Mouse (Mus musculus) heart, postnatal 14 days (tissue): ENCODE results near the gene Cplane1. TPM values are rescaled to one million over a fixed set of nuclear protein-coding genes. Genes with fewer than 3 reads are reported as not detected.
A peak's percentile ranks its signal among the peaks of the same experiment; 100 is the strongest.
"Not testable (repeated sequence)": the region's sequence is repeated elsewhere in the genome, so short reads cannot be mapped to it uniquely, and the experiment has no call there.

Experiments used
- DNase-seq, 2 experiments: peaks; one replicate each; pipeline ENCODE4 v3.0.0; 2021 to 2022
- intact Hi-C: fragments of 180-260 bp; cut with DNase I; formaldehyde crosslinking; loops from one replicate; pipeline ENCODE4 v1.15.1; 2025
- long read RNA-seq, 2 experiments: library from polyadenylated mRNA; stranded (forward); transcript quantifications; one replicate each; pipeline ENCODE4 v2.0.0; 2021
- total RNA-seq, 2 experiments: library from RNA; stranded (reverse); gene quantifications; 2 replicates each; pipeline ENCODE4 v1.2.3; 2021

Cplane1 gene
- 1 to 10 TPM; 6.5 to 6.6 TPM for total RNA-seq
- long read RNA-seq, experiment 1, partial matches to known transcripts: 1 of 1 reads
- long read RNA-seq, experiment 1, other reads (novel, unspliced or antisense): 0 of 1 reads
- long read RNA-seq, experiment 2, full-length matches to known transcripts: 1 of 6 reads
- long read RNA-seq, experiment 2, partial matches to known transcripts: 4 of 6 reads
- long read RNA-seq, experiment 2, other reads (novel, unspliced or antisense): 1 of 6 reads

DNA sequence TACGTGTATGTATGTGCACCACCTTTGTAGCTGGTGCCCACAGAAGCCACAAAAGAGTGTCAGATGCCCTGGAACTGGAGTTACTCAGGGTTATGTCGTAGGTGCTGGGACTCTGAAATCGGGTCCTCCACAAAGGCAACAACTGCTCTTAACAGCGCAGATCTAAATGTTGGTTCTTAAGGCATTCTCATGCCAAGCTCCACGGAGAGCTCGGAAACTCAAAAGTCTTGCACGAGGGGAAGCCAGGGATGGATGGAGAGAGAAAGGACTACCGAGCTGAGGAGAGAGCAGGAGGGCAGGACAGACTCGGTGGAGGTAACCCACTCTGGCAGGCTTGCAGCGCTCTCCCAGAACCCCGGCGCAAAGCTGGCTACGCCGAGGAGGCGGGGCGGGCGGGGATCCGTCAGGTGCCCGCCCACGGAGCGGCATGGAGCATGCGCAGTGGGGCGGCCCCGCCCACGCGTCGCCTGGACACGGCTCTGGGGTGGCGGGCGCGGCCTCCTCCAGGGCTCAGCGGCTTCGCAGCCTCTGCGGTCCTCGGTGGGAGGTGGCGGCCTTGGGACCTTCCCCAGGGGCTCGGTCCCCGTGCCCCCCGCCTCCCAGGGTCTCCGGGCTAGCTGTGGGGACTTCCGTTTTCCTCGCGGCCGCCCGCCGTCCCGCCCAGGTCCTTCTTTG is at the start of gene Cplane1:
Gene Cplane1, plus strand, starts transcription at position 516 of the 675 bp plus-strand sequence.
- intact Hi-C loops: no loop called here
- peak; percentile 98 to 99 for DNase-seq

DNA sequence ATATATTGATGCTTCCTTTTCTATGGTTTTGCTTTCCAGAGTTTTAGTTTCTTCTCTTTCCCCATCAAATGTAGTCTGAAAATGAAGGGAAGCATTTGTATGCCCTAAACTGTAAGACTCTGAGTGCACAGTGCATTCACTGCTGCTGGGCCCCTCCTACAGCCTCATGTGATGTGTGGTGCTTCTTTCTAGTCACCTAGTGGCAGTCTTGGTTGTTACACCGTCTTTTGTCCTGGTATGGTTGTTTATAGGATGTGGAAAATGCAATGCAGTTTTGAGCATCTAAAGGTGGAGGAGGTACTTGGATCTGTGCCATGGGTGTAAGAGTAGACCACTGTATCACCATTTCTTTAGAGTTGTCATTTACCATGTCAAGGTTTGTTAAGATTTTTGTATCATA is 39.6 kb upstream of the Cplane1 start:
- DNase-seq: no peak
- intact Hi-C loops: no loop called here

DNA sequence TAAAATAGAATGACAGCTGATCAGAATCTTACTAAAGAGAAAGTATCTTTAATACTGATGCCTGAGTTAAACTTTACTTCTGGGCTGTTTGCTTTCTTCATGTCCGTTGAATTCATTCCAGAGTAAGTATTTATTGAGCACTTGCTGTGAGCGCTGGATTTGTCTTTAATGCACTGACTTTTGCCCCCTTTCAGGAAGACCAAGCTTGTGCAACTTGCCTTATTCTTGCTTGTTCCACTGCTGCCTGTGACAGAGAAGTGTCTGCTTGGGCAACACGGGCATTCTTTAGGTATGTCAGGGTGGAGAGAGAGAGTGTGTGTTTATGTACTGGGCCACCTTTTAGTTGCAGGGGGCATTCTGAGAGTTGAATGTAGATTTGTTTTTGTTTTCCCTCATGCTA is 37.6 kb upstream of the Cplane1 start:
- DNase-seq: no peak
- intact Hi-C loops: no loop called here

DNA sequence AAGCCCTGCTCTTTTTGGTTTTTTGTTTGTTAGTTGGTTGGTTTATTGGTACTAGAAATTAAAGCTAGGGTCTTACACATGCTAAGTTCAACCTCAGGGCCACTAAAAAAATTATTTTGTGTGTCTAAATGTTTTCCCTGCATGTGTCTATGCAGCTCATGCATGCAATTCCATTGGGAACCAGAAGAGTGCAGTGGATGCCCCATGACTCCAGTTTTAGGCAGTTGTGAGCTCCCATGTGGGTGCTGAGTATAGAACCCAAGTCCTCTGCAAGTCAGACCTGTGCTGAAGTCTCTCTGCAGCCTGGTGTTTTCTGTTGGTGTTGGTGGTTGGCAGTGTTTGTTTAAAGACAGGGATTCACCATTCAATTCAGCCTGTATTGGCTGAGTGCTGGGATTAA is 37.1 kb upstream of the Cplane1 start:
- intact Hi-C loops: no loop called here
- no peak for DNase-seq

DNA sequence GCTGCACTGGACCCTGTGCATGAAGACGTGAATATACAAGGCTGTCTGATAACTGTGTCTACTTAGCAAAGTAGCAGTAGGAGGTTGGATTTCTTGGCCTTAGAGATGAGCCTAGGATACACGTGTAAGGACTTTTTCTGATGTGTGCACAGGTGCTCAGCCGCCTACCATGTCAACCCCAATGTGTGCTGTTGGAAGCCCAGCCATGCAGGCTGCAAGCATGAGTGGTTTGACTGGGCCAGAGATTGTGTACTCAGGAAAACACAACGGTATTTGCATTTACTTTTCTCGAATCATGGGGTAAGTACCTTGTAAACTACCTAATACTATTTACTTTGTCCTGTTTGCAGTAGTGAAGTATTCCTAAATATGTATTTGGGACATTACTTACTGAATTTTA is 33.3 kb upstream of the Cplane1 start:
- intact Hi-C loops: no loop called here

DNA sequence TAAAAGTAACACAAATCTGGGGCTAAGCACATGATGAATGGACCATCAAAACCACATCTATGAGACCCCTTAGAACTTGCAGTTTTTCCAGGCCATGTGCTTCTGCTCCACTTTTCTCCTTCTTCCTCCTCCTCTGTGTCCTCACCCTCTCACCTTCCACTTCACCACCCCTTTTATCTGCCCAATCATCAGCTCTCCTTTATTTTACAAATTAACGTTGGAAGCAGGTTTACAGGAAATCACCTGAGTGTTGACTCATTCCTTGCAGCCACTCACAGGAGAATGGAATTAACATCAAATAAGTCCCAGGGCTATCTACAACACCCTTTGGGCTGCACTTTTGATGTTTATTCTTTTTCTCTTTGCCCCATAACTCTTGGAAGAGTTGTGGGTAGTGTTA is 7.1 kb upstream of the Cplane1 start:
- no peak for DNase-seq
- intact Hi-C loops: no loop called here

More for the DNA sequence above, 33.3 kb upstream of the Cplane1 start:
- DNase-seq: no peak

DNA sequence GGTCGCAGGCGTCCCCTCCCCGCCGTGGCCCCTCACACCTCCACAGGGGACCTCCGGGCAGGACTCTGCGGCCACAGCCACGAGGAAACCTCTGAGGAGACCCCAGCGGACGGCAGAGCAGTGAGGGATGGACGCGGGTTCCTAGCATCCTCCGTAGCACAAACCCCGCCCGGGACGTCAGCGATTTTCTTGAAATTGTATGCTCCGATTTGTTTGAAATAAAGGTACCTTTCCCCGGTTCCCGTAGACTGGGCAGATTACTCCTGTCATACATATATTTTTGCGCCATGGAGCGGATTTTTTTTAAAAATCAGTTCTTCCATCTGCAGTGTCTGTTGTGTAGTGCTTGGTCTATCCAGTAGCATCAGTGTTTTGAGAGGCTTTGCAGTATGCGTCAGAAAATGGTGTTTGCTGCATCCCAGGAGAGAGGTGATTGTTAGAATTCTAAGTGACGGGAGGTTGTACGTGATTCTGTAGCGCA is 400 bp downstream of the Cplane1 start:
- DNase-seq: no peak
- intact Hi-C loops: no loop called here

DNA sequence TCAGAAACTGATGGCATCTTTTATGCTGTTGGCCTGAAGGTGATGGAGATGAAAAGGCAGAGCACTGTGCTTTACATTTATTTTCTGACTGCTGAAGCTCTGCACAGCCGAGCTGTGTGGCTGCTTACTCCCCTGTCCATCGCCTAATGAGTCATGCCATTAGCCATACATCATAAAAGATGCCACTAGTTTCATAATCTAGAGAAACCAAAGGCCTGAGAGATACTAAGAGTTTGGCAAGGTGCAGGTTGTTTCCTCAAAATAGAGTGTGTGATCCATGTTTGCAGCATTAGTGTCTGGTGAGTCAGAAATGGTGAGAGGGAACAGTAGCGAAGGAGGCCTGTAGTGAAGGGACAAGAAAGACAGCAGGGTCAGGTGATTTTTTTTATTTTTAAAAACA is 20.7 kb downstream of the Cplane1 start:
- no peak for DNase-seq
- intact Hi-C loops: no loop called here

DNA sequence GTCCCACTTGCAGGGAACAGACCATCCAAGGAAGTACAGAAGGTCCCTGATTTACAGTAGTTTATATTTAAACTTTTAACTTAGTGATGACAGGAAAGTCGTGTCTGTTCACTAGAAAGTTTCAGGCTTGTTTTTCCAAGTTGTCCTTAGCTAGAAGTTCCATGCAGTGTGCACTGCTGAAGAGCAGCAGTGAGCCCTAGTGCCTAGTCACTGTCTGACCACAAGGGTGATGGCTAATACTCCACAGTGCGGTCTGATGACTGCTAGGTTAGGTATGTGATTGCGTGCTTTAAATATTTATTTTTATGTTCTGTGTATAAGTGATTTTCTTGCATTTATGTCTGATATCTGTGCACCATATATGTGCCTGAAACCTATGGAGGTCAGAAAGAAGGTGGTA is 21.5 kb downstream of the Cplane1 start:
- intact Hi-C loops: no loop called here
- DNase-seq: no peak

DNA sequence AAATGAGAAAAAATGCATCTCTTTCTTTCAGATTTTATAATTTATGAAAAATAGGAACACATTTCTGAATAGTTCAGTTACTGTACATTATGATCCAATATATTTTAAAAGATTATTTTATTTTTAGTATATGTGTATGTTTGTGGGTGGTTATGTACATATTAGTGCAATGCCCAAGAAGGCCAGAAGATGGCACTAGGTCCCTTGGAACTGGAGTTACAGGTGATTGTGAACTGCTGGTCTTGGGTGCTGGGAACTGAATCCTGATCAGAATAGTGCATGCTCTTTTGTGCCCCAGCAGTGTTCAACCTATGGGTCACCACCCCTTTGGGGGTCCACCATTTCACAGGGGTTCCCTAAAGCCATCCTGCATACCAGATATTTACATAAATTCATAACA is 31.4 kb downstream of the Cplane1 start:
- no peak for DNase-seq
- intact Hi-C loops: no loop called here

DNA sequence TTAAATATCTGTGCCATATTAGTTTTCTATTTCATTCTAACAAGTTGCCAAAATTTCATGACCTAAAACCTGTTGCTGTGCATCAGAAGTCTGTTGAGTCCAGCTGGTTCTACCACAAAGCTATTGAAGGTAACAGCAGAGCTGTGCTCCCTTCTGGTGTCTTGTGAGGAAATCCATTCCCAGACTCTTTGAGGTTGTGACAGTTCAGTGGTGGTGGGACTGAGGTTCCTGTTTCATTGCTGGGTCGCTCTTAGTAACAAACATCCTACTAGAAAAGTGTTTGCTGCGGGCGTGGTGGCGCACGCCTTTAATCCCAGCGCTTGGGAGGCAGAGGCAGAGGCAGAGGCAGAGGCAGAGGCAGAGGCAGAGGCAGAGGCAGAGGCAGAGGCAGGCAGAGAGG is 39.5 kb downstream of the Cplane1 start:
- DNase-seq: no peak
- intact Hi-C loops: no loop called here

DNA sequence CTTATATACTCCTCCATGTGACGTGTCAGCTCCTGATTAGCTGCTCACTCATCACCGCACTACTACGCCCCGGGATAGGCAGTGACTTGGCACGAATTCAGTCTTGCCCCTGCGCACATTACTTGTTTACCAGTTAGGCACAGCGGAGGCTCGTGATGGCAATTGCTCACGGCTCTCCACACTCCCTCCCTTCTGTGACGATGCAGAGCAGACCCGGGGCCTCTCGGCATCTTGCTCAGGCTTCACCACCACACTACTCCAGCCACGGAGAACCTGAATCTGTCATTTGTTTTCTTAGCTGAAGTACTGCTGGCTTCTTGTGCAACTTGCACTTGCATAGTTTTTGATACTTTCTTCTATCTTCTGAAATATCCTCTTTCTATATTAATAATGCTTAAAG is 45.9 kb downstream of the Cplane1 start:
- DNase-seq: no peak
- intact Hi-C loops: no loop called here

DNA sequence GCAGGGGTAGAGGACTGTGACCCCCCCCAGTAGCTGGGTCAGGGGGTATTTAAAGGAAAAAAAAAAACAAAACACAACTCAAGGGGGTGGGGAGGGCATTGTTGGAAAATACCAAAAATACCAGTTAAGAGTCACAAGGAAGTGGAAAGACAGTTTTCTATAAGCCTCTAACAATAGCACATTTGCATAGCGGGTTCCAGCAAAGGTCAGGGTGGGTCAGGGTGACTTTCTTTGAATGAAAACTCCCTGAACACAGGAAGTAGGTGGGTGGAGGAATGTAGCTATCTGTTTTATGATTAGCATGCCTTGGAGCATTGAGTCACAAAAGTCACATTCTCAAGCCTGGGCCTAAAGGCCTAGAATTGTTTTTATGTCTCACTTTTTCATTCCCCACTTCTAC is 65.3 kb downstream of the Cplane1 start:
- intact Hi-C loops: not testable (repeated sequence)

DNA sequence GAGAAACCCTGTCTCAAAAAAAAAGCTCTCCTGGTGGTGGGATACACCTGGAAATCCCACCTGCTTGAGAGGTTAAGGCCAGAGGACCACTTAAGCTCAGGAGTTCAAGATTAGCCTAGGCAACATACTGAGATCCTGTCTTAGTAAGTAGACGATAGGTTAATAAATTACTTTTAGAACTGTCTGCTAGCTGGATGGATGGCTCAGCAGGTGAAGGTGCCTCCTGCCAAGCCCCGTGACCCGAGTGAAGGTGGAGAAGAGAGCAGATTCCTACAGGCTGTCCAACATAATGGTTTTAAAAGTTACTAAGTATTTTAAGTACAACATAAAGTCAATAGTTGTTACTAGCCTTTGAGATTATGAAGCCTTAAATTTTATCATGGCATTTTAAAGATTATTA is 97.0 kb downstream of the Cplane1 start:
- no peak for DNase-seq
- intact Hi-C loops: no loop called here

More for the DNA sequence above, 65.3 kb downstream of the Cplane1 start:
- DNase-seq: not testable (repeated sequence)

DNA sequence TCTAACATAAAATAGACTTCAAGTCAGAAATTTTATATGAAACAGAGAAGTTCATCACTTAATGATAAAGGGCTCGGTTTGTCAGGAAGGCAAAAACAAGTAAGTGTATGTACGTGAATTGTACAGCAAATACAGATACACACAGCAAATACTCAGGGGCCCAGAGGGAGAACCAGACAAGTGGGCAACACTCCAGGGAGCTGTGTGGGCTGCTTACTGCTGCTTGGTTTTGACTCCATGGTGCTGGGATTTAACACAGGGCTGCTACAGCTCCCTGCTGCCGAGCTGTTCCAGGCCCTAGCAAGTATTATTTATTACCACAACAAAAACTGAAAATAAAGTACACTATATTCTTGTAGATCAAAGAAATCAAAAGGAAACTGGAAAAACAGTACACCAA is 98.3 kb downstream of the Cplane1 start:
- intact Hi-C loops: no loop called here
- no peak for DNase-seq

DNA sequence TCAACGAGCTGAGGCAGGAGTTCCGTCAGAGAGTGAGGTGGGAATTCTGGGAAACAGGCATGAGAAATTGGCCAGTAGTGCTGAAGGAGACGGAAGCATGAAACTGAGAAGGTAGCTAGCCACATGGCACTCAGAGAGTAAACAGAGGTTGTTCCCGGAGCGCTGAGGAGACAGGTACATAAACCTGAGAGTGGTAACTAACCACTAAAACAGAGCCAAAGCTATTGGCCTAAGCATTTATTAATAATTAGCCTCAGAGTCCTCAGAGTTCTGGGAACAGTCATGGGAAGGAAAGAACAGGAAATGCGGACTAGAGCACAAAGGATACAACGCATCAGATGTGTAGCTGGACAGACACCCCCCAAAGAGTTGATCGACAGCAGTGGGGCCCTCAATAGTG is 99.3 kb downstream of the Cplane1 start:
- intact Hi-C loops: no loop called here
- no peak for DNase-seq

DNA sequence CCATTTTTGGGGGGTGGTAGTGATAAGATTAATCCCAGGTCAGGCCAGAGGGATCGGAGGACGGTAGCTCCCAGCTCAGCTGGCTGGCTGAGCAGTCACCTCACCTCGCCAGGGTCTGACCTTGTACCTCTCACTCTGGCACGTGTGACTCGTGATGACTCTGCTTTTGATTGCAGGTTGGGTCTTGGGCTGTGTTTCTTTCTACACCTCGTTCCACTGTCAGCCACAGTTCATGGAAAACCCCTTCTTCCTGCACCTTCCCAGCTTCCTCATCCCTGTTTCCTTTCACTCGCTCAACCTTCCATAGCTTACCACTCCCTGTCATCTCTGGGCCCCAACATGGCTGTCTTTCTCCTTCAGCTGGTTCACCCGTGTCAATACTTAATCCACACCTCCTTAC is 103.0 kb downstream of the Cplane1 start:
- DNase-seq: no peak

DNA sequence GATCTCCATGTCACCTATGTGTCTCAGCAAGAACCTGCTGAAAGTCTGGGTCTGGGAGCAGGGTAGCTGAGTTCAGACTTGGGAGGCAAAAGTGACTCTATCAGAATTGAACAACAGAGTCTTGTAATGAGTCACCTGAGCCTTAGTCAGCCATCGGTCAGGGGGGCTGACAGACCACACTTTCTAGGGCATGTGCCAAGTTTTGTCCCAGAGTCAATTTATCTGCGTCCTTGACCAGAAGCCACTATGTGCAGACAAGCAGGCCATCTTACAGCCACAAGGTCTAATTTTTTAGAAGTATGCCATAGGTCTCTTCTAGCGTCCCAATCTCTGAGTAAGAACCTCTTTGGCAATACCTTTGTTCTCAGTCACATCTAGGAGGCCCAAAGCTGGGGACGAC is 109.0 kb downstream of the Cplane1 start:
- intact Hi-C loops, DNase-seq: not testable (repeated sequence)

More for the DNA sequence above, 103.0 kb downstream of the Cplane1 start:
- intact Hi-C loops: no loop called here

DNA sequence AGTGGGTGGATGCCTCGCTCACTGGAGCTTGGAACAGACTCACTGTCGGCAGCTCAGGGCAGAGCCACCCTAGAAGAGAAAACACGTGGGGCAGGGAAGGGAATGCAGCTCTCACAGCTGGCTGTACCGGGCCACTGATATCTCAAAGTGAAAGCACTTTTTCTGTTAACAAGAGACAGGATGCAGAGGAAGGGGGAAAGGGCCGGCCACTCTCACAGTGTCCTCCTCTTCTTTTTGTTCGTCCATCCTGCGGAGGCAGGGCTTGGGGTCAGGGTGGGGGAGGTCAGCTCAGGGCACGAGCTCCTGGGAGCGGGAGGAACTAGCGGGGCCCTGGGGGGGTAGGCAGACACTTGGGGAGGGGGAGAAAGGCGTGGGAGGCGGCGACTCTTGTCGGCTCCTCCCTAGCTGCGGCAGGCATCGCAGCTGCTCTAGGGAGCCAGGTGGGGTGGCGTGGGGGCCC is 110.4 kb downstream of the Cplane1 start:
- intact Hi-C loops: no loop called here
- DNase-seq: peak; percentile 32 to 43

DNA sequence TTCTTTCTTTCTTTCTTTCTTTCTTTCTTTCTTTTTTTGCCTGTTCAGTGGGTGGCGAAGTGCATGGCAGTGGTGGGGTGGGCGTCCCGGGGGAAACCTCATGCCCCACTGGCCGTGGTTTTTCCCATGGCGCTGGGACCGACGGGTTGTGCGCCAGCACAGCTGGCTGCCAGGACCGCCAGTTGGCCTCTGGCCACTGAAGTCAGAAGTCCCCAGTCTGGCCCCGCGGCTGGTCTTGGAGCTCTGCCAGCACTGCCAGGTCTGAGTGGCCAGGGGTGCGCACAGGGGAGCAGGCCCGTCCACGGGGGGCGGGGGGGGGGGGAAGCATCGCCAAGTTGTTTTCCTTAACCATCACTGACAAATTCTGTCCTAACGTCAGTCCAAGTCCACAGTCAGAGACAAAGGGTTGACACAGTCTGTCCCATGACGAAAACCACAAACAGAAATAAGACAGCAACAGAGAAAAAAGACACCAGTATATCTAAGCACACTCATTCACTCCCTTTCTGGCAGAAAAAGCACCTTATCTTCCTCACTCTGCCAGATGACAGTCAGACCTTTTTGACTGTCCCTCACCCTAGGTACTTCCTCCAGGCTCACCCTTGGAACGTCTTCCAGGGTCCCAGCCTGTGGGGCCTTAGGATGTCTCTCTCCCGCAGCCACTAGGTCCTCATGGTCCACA is 111.2 kb downstream of the Cplane1 start:
- intact Hi-C loops: no loop called here
- DNase-seq: peak; percentile 69 to 84

DNA sequence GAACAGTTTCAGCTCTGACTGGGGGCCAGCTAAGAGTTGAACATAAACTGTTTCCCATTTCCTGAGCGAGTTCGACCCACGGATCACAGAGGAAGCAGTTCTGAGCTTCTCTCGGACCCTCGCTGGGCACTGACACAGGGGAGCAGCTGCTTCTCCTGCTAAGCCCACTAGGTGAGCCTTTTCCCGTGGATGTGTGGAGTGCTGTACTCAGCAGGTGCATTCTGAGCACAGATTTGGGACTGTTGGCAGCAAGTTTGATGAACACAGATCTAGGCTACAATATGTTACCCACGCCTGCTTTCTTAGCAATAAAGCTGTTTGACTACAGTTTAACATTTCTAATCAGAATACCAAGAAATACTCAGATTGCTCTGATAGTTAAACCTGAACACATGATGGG is 112.8 kb downstream of the Cplane1 start:
- DNase-seq: no peak
- intact Hi-C loops: no loop called here

DNA sequence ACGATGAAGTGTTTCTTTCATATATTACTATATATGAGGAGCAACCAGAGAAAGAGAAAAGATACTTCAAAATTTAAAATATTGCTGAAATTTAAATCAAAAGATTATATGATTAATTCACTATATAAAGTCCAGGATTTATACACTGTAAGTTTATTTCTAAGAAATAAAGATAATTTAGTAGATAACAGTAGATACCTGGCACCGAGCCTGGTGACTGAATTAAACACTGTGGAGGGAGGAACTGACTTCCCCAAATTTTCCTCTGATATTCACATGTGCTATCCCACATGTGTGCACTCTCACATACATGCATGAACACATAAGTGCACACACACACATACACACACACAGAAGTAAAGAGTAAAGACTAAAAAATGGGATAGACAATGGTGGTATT is 113.2 kb downstream of the Cplane1 start:
- intact Hi-C loops: no loop called here
- no peak for DNase-seq
